24 mouse cellular contexts compared by ENCODE assay signal in the genomic region with DNA sequence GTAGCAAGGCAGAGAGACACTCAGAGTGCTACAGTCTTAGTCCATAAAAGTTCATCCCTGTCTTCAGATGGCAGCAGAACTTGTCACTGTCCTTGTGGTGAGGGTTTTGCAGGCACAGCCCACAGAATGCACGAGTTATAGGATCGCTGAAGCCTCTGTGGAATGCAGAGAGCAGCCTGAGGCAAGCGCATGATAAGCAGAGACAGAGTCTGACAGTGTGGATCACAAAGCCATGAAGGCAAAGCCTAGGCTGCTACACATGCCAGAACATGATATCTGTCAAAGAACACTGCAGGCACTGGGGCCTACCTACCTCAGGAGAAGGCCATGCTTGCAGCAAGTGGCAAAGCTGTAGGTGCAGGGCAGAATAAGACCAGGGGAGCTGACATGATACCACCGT. TPM values are rescaled to one million over a fixed set of nuclear protein-coding genes. Genes with fewer than 3 reads are reported as not detected.
A peak's percentile ranks its signal among the peaks of the same experiment; 100 is the strongest.
DNase-seq lines count a peak whose midpoint lies in the region; ATAC-seq lines count a peak whose summit lies in the region.
"Had no signal": no experiment of that assay in that cellular context is flagged by ENCODE, and none has a peak within 500 bp of the region (broad histone marks: within the 10 kb centered on the region; RNA-seq: fewer than 3 reads in every experiment).

No protein-coding gene starts in this region.

- WGBS in heart, embryonic 16.5 days, result 47% methylated on average over 4 of the region's 4 CpGs
- WGBS in heart, embryonic 10.5 days, result 56% methylated on average over 4 of the region's 4 CpGs
- WGBS in embryonic facial prominence, embryonic 10.5 days, result 81% methylated on average over 4 of the region's 4 CpGs
- WGBS in stomach, embryonic 14.5 days, result 78% methylated on average over 4 of the region's 4 CpGs

- H3K4me1 ChIP-seq in heart, embryonic 16.5 days (ENCODE audit: control insufficient read depth, insufficient read depth, low read length), result peaks cover 8% of the 10 kb centered on the region; the same call in 1 of the 2 replicates
- peaks cover 6% of the 10 kb centered on the region; the same call in 1 of the 2 replicates for H3K4me1 ChIP-seq in heart, embryonic 10.5 days
- no peaks in the 10 kb centered on the region for H3K4me1 ChIP-seq in embryonic facial prominence, embryonic 10.5 days
- no peaks in the 10 kb centered on the region for H3K4me1 ChIP-seq in stomach, embryonic 14.5 days (ENCODE audit: control insufficient read depth, insufficient read depth, low read length)
- H3K4me1 ChIP-seq: forebrain, embryonic 12.5 days; intestine, embryonic 15.5 days had no signal

- peaks cover 7% of the 10 kb centered on the region; the same call in 1 of the 2 replicates for H3K36me3 ChIP-seq in heart, embryonic 16.5 days (ENCODE audit: control insufficient read depth, insufficient read depth)
- peaks cover 11% of the 10 kb centered on the region; the same call in 1 of the 2 replicates for H3K36me3 ChIP-seq in heart, embryonic 10.5 days
- H3K36me3 ChIP-seq in embryonic facial prominence, embryonic 10.5 days (replicated peaks), result peaks cover 17% of the 10 kb centered on the region
- H3K36me3 ChIP-seq in stomach, embryonic 14.5 days (ENCODE audit: control insufficient read depth, insufficient read depth, low read length), result peaks cover 3% of the 10 kb centered on the region; the same call in 1 of the 2 replicates
- H3K36me3 ChIP-seq: intestine, embryonic 15.5 days had no signal

- H3K9ac ChIP-seq in heart, embryonic 16.5 days (ENCODE audit: low read length), result no peak overlapping the region
- no peak overlapping the region for H3K9ac ChIP-seq in stomach, embryonic 14.5 days (replicated peaks; ENCODE audit: low read depth, low read length)
- H3K9ac ChIP-seq: forebrain, embryonic 12.5 days; hindbrain, embryonic 14.5 days; intestine, embryonic 15.5 days; liver, embryonic 14.5 days had no signal

- peak; percentile 63 for ATAC-seq in heart, embryonic 16.5 days (replicated peaks; ENCODE audit: extremely low read depth, insufficient read depth, low FRiP score)
- ATAC-seq in stomach, embryonic 14.5 days (ENCODE audit: insufficient number of reproducible peaks, insufficient read depth, low FRiP score, low read depth), result no peak
- ATAC-seq: midbrain, embryonic 16.5 days had no signal

- H3K4me3 ChIP-seq in heart, embryonic 16.5 days (ENCODE audit: low read length), result no peak overlapping the region
- H3K4me3 ChIP-seq in heart, embryonic 10.5 days, result no peak overlapping the region
- H3K4me3 ChIP-seq in embryonic facial prominence, embryonic 10.5 days, result no peak overlapping the region
- H3K4me3 ChIP-seq in stomach, embryonic 14.5 days (ENCODE audit: low read depth, low read length), result no peak overlapping the region
- H3K4me3 ChIP-seq: forebrain, embryonic 12.5 days; intestine, embryonic 15.5 days; left cerebral cortex, adult 2 months had no signal

- no peak overlapping the region for H3K4me2 ChIP-seq in heart, embryonic 16.5 days (ENCODE audit: low read depth, low read length)
- H3K4me2 ChIP-seq in stomach, embryonic 14.5 days (replicated peaks; ENCODE audit: low read depth, low read length), result no peak overlapping the region
- H3K4me2 ChIP-seq: forebrain, embryonic 12.5 days; hindbrain, embryonic 14.5 days; intestine, embryonic 15.5 days had no signal

- H3K9me3 ChIP-seq in heart, embryonic 16.5 days (replicated peaks; ENCODE audit: control insufficient read depth, low read length), result no peaks in the 10 kb centered on the region
- H3K9me3 ChIP-seq in heart, embryonic 10.5 days, result no peaks in the 10 kb centered on the region
- no peaks in the 10 kb centered on the region for H3K9me3 ChIP-seq in embryonic facial prominence, embryonic 10.5 days
- no peaks in the 10 kb centered on the region for H3K9me3 ChIP-seq in stomach, embryonic 14.5 days (ENCODE audit: control insufficient read depth, low read depth, low read length)
- H3K9me3 ChIP-seq: forebrain, embryonic 12.5 days; intestine, embryonic 15.5 days had no signal

- no peak for DNase-seq in heart, embryonic 10.5 days (ENCODE audit: low spot score)
- peak; percentile 35 for DNase-seq in 3T3-L1 (ENCODE audit: low read depth, low spot score)
- peak; percentile 17 for DNase-seq in embryonic facial prominence, embryonic 10.5 days (ENCODE audit: low spot score)
- DNase-seq in cerebellum, postnatal 36 days, result no peak
- DNase-seq in adrenal gland, adult (ENCODE audit: inconsistent age in 2 of 2, low spot score in 1 of 2), result no peak
- DNase-seq: adrenal gland, postnatal 14 days; cerebellum, adult 9-11 months; gastrocnemius, postnatal 14 days; heart, postnatal 10 days; kidney, adult 9 months; kidney, postnatal 4 days; layer of hippocampus, adult 9-11 months; left cerebral cortex, postnatal 4 days; lung, postnatal 10 days; right cerebral cortex, postnatal 14 days; spleen, adult 18-20 months had no signal

- H3K27me3 ChIP-seq in heart, embryonic 16.5 days (ENCODE audit: control insufficient read depth, insufficient read depth, low read length), result no peaks in the 10 kb centered on the region
- H3K27me3 ChIP-seq in heart, embryonic 10.5 days (ENCODE audit: insufficient read depth, poor library complexity, severe bottlenecking), result no peaks in the 10 kb centered on the region
- H3K27me3 ChIP-seq in embryonic facial prominence, embryonic 10.5 days (replicated peaks; ENCODE audit: low read depth, poor library complexity, severe bottlenecking), result no peaks in the 10 kb centered on the region
- no peaks in the 10 kb centered on the region for H3K27me3 ChIP-seq in stomach, embryonic 14.5 days (ENCODE audit: control insufficient read depth, insufficient read depth, low read length)
- H3K27me3 ChIP-seq: forebrain, embryonic 12.5 days; intestine, embryonic 15.5 days had no signal

- H3K27ac ChIP-seq in heart, embryonic 16.5 days (ENCODE audit: low read length), result peak overlapping the region; percentile 50
- H3K27ac ChIP-seq in heart, embryonic 10.5 days, result no peak overlapping the region
- H3K27ac ChIP-seq in embryonic facial prominence, embryonic 10.5 days (replicated peaks), result no peak overlapping the region
- H3K27ac ChIP-seq in stomach, embryonic 14.5 days (ENCODE audit: low read length), result peak overlapping the region; percentile 7; the same call in 1 of the 2 replicates
- H3K27ac ChIP-seq: forebrain, embryonic 12.5 days; hindbrain, embryonic 14.5 days; intestine, embryonic 15.5 days; left cerebral cortex, adult 2 months; liver, embryonic 14.5 days had no signal

RNA-seq across cellular contexts. Expression of gene Nsun3, which starts 12.8 kb away (rescaled TPM):
- polyA plus RNA-seq in heart, embryonic 16.5 days (2015; fragmentation: Nextera tagmentation; extraction: Ambion mirVana), result 5.8 and 7.1 TPM in 2 replicates
- 6.9 and 9.6 TPM in 2 replicates for polyA plus RNA-seq in heart, embryonic 10.5 days (2016; fragmentation: Nextera tagmentation; extraction: Ambion mirVana)
- 6.1 and 7.4 TPM in 2 replicates for polyA plus RNA-seq in embryonic facial prominence, embryonic 10.5 days (2016; fragmentation: Nextera tagmentation; extraction: Ambion mirVana)
- polyA plus RNA-seq in stomach, embryonic 14.5 days (2014; fragmentation: Nextera tagmentation; extraction: Ambion mirVana), result 10.0 and 10.7 TPM in 2 replicates

RNA-seq across cellular contexts. Expression of gene Stx19, which starts 15.1 kb away (rescaled TPM):
- polyA plus RNA-seq in heart, embryonic 16.5 days (2015; fragmentation: Nextera tagmentation; extraction: Ambion mirVana), result 0.30 and 0.57 TPM in 2 replicates
- 0.20 and 0.22 TPM in 2 replicates for polyA plus RNA-seq in heart, embryonic 10.5 days (2016; fragmentation: Nextera tagmentation; extraction: Ambion mirVana)
- 0.36 TPM in 2 replicates for polyA plus RNA-seq in embryonic facial prominence, embryonic 10.5 days (2016; fragmentation: Nextera tagmentation; extraction: Ambion mirVana)
- polyA plus RNA-seq in stomach, embryonic 14.5 days (2014; fragmentation: Nextera tagmentation; extraction: Ambion mirVana), result 5.6 TPM in 2 replicates
- polyA plus RNA-seq: liver, embryonic 14.5 days had no signal

RNA-seq across cellular contexts. Expression of gene Arl13b, which starts 47.4 kb away (rescaled TPM):
- polyA plus RNA-seq in heart, embryonic 16.5 days (2015; fragmentation: Nextera tagmentation; extraction: Ambion mirVana), result 9.4 and 9.5 TPM in 2 replicates
- polyA plus RNA-seq in heart, embryonic 10.5 days (2016; fragmentation: Nextera tagmentation; extraction: Ambion mirVana), result 9.2 and 15.4 TPM in 2 replicates
- polyA plus RNA-seq in embryonic facial prominence, embryonic 10.5 days (2016; fragmentation: Nextera tagmentation; extraction: Ambion mirVana), result 18.3 and 19.6 TPM in 2 replicates
- polyA plus RNA-seq in stomach, embryonic 14.5 days (2014; fragmentation: Nextera tagmentation; extraction: Ambion mirVana), result 20.7 and 24.3 TPM in 2 replicates

RNA-seq across cellular contexts. Expression of gene Pros1, which starts 54.7 kb away (rescaled TPM):
- 20.3 and 23.0 TPM in 2 replicates for polyA plus RNA-seq in heart, embryonic 16.5 days (2015; fragmentation: Nextera tagmentation; extraction: Ambion mirVana)
- polyA plus RNA-seq in heart, embryonic 10.5 days (2016; fragmentation: Nextera tagmentation; extraction: Ambion mirVana), result 15.2 and 17.4 TPM in 2 replicates
- polyA plus RNA-seq in embryonic facial prominence, embryonic 10.5 days (2016; fragmentation: Nextera tagmentation; extraction: Ambion mirVana), result 16.9 and 18.0 TPM in 2 replicates
- 31.8 and 33.2 TPM in 2 replicates for polyA plus RNA-seq in stomach, embryonic 14.5 days (2014; fragmentation: Nextera tagmentation; extraction: Ambion mirVana)

Comparison
In these comparisons a context has a peak if more than half of its experiments do, and no peak if none do; other contexts are left out.
1. H3K27ac ChIP-seq: peak in heart, embryonic 16.5 days (single experiment) and stomach, embryonic 14.5 days (single experiment); none in heart, embryonic 10.5 days (single experiment) and embryonic facial prominence, embryonic 10.5 days (single experiment).
2. DNase-seq: peak in 3T3-L1 (single experiment) and embryonic facial prominence, embryonic 10.5 days (single experiment); none in heart, embryonic 10.5 days (single experiment), cerebellum, postnatal 36 days (0 of 2) and adrenal gland, adult (0 of 2).